Mouse (Mus musculus) Patski (cell line): ENCODE data around the gene Ears2. TPM values are rescaled to one million over a fixed set of nuclear protein-coding genes. Genes with fewer than 3 reads are reported as not detected.

Experiments used
- ATAC-seq: fragments of 100-300 bp; one replicate; pipeline ENCODE4 v1.8.0; 2021
- CTCF ChIA-PET: fragments of 350-600 bp; sonication (Branson Sonifier 250); formaldehyde crosslinking; loops from one replicate; lab custom pipeline; 2022; ENCODE audit warnings: inconsistent platforms; lab: Charles Lee
- POLR2A ChIA-PET: fragments of 350-600 bp; sonication (Branson Sonifier 250); formaldehyde crosslinking; loops from one replicate; lab custom pipeline; 2022; ENCODE audit warnings: antibody characterized with exemption, inconsistent platforms; lab: Charles Lee
- DNase-seq: peaks from one replicate; pipeline ENCODE4 v3.0.0-alpha.2; 2011; ENCODE audit warnings: low read depth, low spot score
- H3K27me3 ChIP-seq: fragments of 371-371 bp; one replicate; pipeline ENCODE4 v1.5.1; 2021
- CTCF ChIP-seq: fragments of 100-300 bp; IDR thresholded peaks from one replicate; pipeline ENCODE4 v1.5.1; 2021
- in situ Hi-C: fragments of 300-500 bp; cut with MboI; formaldehyde crosslinking; loops from 3 replicates; pipeline ENCODE4 v1.11.1; 2018; ENCODE audit warnings: low pct_unique_long_range_greater_than_20kb, mixed read lengths
- polyA plus RNA-seq: library from polyadenylated mRNA; unstranded; gene quantifications from one replicate; pipeline ENCODE4 v1.2.3, GENCODE M21; 2021

Gene Ears2
- polyA plus RNA-seq, 1 experiment from 2014 or later, result 9.3 TPM

DNA sequence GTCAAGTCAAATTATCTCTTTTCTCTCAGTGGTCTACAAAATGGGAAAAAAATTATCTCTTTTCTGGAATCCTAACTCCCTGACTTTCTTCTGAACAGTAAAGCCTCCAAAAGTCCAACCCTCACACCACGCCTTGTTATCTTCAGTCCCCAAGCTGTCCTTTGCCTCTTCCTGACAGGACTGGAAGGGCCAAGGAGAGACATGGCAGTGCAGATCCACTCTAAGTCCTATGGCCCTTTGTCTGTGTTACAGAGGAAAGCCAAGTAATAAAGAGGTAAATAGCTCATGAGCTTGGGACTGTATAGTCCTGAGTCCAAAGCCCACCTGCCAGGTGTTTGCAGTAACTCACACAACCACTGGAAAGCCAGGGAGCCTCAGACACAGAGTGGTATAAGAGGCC is 21.4 kb downstream of the Ears2 start:
- H3K27me3 ChIP-seq, result no peaks in the 10 kb centered on the region
- in situ Hi-C loops, result no loop called here
- no peak for TF ChIP-seq CTCF
- ChIA-PET POLR2A (interaction anchor here (1.0 kb wide), 1 partner anchor 24 kb away, joined by 3 read pairs; the partner anchor contains the start of gene Gga2), CTCF (interaction anchor here (0.9 to 1.6 kb wide), 3 partner anchors 15 to 30 kb away, joined by 3 to 4 read pairs (median 4); no protein-coding TSS in a partner anchor)
- no peak for DNase-seq
- ATAC-seq, result no peak

DNA sequence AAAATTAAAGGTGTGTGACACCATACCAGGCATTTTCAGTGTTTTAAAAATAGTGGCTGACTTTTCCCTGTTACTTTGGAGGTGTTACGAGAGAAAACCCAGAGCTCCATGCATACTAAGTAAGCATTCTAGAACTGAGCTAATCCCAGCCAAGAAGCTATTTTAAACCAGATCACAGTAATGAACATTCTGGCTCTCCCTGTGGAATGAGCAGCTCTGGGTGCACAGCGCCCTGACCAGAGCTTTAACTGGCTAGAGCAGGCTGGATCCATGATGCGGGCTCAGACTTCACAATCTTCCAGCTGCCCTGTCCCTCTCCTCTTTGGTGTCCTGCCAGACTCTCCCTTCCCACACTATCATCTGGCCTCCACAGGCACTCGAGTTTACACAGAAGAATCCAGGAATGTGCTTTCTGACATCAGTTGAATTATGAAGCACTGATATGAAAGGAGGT is 21.9 kb downstream of the Ears2 start:
- no peak for DNase-seq
- no peak for TF ChIP-seq CTCF
- ATAC-seq, result no peak
- ChIA-PET POLR2A (interaction anchor here (1.0 kb wide), 1 partner anchor 24 kb away, joined by 3 read pairs; the partner anchor contains the start of gene Gga2), CTCF (interaction anchor here (0.9 to 1.6 kb wide), 4 partner anchors 8 to 30 kb away, joined by 3 to 4 read pairs (median 4); no protein-coding TSS in a partner anchor)
- in situ Hi-C loops, result no loop called here
- no peaks in the 10 kb centered on the region for H3K27me3 ChIP-seq

DNA sequence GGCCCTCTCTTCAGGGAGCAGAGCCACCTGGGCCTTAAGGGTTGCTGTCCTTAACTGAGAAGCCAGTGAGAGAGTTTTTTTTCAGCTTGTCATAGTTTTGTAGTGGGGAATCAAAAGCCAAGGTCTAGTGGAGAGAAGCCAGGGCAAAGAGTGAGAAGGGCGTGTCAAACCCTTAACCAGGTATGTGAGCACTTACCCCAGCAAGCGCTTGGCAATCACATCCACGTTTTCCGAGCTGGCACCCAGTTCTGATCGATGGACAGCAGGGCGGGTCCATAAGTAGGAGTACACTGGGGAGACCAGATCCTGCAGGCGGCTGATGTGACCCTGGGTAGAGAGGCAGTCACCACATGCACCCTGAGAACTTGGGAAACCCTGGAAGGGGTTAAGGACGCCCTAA is 23.0 kb downstream of the Ears2 start:
- ATAC-seq, result no peak
- POLR2A ChIA-PET, result no interaction called here
- H3K27me3 ChIP-seq, result no peaks in the 10 kb centered on the region
- in situ Hi-C loops, result no loop called here
- CTCF ChIA-PET, result interaction anchor here (1.4 kb wide), 1 partner anchor 9 kb away, joined by 3 read pairs; no protein-coding TSS in a partner anchor
- no peak for TF ChIP-seq CTCF
- DNase-seq, result no peak

DNA sequence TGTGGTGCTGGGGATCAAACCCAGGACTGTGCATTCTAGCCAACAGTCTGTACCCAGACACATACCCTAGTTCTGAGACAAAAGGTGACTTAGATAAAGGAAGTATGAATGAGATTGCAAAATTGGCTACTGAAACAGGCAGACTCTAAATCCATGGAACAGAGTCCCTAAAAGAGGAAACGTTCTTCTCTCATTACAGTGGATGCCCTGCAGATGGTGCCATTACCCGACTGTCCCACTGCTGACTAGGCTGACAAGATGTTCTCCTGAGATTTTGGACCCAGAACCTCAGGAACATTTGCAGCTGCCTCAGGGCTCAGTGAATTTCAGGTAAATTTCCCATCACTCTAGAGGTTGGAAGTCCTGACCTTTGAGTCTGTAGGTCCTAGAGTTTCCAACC is 32.7 kb downstream of the Ears2 start:
- peak; percentile 35 for TF ChIP-seq CTCF
- ATAC-seq (no peak), DNase-seq (no peak)
- in situ Hi-C loops, result no loop called here
- H3K27me3 ChIP-seq, result no peaks in the 10 kb centered on the region
- CTCF ChIA-PET, result no interaction called here
- POLR2A ChIA-PET, result no interaction called here

DNA sequence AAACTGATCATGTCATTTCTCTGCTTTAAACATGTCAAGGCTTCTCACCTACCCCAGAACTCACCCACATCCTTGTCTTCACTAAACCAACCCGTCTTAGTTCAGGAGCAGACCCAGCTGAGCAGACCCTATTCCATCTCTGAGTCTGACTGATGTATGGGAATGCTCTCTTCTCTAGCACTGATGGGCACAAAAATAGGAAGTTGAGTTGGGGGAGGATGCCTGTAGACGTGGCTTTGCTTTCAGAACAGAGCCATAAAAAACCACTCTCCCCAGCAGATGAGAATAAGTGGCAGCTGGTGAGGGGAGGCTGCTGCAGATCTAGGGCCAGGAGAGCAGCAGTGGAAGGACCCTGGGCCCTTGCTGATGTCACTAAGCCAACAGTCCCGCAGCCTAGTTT is 33.7 kb downstream of the Ears2 start:
- no peaks in the 10 kb centered on the region for H3K27me3 ChIP-seq
- no peak for TF ChIP-seq CTCF
- CTCF ChIA-PET, result no interaction called here
- POLR2A ChIA-PET, result interaction anchor here (1.0 kb wide), 1 partner anchor 13 kb away, joined by 3 read pairs; no protein-coding TSS in a partner anchor
- DNase-seq (no peak), ATAC-seq (no peak)
- in situ Hi-C loops, result no loop called here

DNA sequence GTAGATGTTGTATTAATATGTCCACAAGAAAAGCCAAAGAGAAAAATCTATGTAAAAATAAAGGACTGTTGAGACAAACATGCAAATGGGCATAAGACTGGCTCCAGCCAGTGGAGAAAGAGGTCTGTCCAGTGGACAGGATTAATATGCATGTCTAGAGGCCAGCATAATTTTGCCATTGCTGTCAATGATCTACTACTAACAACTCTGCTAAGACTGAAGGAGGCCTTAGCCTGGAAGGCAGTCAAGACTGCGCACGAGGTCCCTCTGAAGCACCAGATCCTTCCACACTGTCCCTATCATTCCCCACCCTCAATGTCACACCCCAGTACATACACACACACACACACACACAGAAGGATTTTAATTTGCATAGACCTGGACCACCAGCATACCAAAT is 44.9 kb downstream of the Ears2 start:
- CTCF ChIA-PET, result interaction anchor here (1.5 kb wide), 1 partner anchor 8 kb away, joined by 4 read pairs; no protein-coding TSS in a partner anchor
- ATAC-seq, result no peak
- DNase-seq, result no peak

DNA sequence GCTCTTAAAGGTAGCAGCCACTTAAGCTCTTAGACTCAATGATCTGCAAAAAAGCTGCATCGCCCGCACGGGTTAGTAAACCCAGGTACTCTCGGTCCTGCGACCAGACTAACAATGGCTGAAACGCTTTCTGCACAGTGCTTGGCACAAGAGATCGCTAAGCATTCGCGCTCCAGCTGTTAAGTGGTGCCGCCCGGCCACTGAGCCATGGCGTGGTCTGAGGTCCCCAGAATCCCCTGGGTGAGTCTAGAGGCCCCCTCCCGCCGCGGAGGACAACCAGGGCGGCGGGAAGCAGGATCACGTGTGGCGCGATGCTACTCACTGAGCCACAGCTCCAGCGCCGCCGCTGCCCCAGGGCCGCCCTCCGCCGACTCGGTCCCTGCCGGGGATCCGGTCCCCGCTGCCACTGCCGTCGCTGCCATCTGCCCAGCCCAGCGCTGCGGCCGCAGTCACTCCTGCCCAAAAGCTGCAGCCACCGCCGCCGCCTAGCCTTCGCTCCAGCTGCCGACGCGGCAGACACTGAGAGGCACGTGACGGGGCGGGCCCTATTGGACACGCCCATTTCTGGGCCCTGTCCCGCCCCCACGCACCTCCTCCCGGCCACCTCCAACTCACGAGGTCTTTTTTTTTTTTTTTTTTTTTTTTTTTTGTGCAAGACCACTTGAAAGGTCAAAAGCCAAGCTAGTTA is 46.3 kb downstream of the Ears2 start, which contains the start of gene Gga2:
TSS of gene Gga2 (minus strand) at position 556 of the 688 bp plus-strand sequence.
- POLR2A ChIA-PET, result interaction anchor here (0.6 to 1.1 kb wide), 6 partner anchors 13 to 1081 kb away, joined by 3 to 6 read pairs (median 3); no protein-coding TSS in a partner anchor
- peak; percentile 70 for ATAC-seq
- in situ Hi-C loops, result no loop called here
- CTCF ChIA-PET, result interaction anchor here (1.1 to 1.5 kb wide), 3 partner anchors 10 to 20 kb away, joined by 3 to 4 read pairs (median 3); no protein-coding TSS in a partner anchor
- DNase-seq, result peak; percentile 25
- no peaks in the 10 kb centered on the region for H3K27me3 ChIP-seq
- TF ChIP-seq CTCF, result no peak

More for the DNA sequence above, 44.9 kb downstream of the Ears2 start:
- H3K27me3 ChIP-seq, result no peaks in the 10 kb centered on the region
- no peak for TF ChIP-seq CTCF
- in situ Hi-C loops, result no loop called here
- POLR2A ChIA-PET, result interaction anchor here (1.1 kb wide), 1 partner anchor 18 kb away, joined by 3 read pairs; no protein-coding TSS in a partner anchor

DNA sequence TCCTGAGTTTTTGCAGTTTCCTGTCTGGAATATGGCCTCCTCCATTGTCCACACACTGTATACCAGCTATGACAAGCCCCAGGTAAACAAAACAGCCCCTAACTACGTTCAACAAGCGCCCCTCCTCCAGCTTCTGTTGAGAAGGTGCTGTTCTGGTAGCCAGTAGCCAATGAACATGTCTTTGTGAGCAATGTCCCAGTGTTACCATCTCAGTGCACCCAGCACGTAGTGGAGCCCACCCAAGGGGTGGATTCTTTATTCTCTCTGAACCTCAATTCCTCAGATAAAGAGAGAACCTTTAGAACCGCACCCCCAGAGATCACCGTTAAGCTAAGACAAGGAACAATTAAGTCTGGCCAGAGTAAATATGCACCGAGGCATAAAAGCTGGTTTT is 46.8 kb downstream of the Ears2 start:
- DNase-seq (no peak), ATAC-seq (peak; percentile 2)
- POLR2A ChIA-PET, result interaction anchor here (0.9 kb wide), 1 partner anchor 13 kb away, joined by 3 read pairs; no protein-coding TSS in a partner anchor
- no peak for TF ChIP-seq CTCF
- CTCF ChIA-PET, result interaction anchor here (1.2 kb wide), 2 partner anchors 18 to 80 kb away, joined by 3 read pairs; no protein-coding TSS in a partner anchor
- in situ Hi-C loops, result no loop called here
- no peaks in the 10 kb centered on the region for H3K27me3 ChIP-seq

DNA sequence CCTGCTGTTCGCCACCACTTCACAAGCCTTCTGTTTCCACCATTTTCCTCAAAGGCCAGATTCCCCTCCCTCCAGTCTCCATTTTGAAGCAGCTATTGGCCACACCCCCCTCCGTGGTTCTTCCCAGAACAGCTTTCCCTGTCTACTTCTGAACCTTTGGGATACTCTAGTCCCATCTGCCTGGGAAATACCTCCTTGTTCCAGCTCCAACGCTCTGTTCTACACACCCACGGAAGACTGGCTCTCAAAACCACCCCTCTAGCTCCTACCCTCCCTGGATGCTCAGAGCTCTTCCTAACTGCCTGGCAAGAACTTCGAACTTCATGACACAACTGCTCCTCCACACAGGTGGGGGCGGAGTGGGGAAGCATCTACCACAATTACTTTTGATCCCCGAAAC is 48.1 kb downstream of the Ears2 start:
- DNase-seq (no peak), ATAC-seq (no peak)
- POLR2A ChIA-PET, result no interaction called here
- H3K27me3 ChIP-seq, result no peaks in the 10 kb centered on the region
- TF ChIP-seq CTCF, result no peak
- in situ Hi-C loops, result no loop called here
- CTCF ChIA-PET, result interaction anchor here (0.7 to 1.2 kb wide), 2 partner anchors 12 to 81 kb away, joined by 3 read pairs; no protein-coding TSS in a partner anchor

DNA sequence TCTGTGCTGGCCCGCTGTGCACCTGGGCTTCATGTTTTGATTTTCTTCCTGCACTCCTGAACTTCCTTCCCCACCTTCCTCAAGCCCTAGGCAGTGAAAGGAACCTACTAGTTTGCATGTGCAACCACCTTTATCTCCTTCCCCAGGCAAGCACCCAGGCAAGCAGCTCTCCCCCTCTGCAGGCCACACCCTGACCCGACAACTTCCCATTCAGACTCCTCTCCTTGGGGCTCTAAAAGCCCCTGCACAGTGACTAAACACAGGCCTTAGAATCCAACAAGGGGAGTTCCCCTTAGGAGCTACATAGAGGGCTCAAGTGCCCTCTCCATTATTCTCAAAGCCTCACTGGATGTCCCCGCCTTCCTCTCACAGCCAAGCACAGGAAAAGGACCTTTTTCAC is 48.8 kb downstream of the Ears2 start:
- POLR2A ChIA-PET, result no interaction called here

More for the DNA sequence above, 48.8 kb downstream of the Ears2 start:
- CTCF ChIA-PET, result interaction anchor here (0.7 kb wide), 1 partner anchor 11 kb away, joined by 3 read pairs; no protein-coding TSS in a partner anchor
- ATAC-seq (no peak), DNase-seq (no peak)
- in situ Hi-C loops, result no loop called here
- H3K27me3 ChIP-seq, result no peaks in the 10 kb centered on the region
- TF ChIP-seq CTCF, result no peak
